15 mouse cellular contexts compared by ENCODE assay signal in genomic region chr10:64588116-64588515, GRCm38 (mm10).
DNase-seq lines count a peak whose midpoint lies in the region; ATAC-seq and TF ChIP-seq lines count a peak whose summit lies in the region.
"Had no signal": no experiment of that assay in that cellular context is flagged by ENCODE, and none has a peak within 500 bp of the region (broad histone marks: within the 10 kb centered on the region; RNA-seq: fewer than 3 reads in every experiment).

No protein-coding gene starts in this region.

- H3K27ac ChIP-seq in lung, embryonic 14.5 days (ENCODE audit: low read depth) = no peak overlapping the region
- H3K27ac ChIP-seq in midbrain, embryonic 11.5 days (ENCODE audit: low read depth, low read length) = no peak overlapping the region
- H3K27ac ChIP-seq: embryonic facial prominence, embryonic 12.5 days; forebrain, embryonic 15.5 days; heart, embryonic 10.5 days; hindbrain, embryonic 13.5 days; lung, embryonic 15.5 days had no signal

- no peaks in the 10 kb centered on the region for H3K36me3 ChIP-seq in lung, embryonic 14.5 days (ENCODE audit: insufficient read depth)
- no peaks in the 10 kb centered on the region for H3K36me3 ChIP-seq in midbrain, embryonic 11.5 days (ENCODE audit: control insufficient read depth, insufficient read depth, low read length)
- H3K36me3 ChIP-seq: embryonic facial prominence, embryonic 12.5 days; forebrain, embryonic 15.5 days; heart, embryonic 10.5 days; hindbrain, embryonic 13.5 days; lung, embryonic 15.5 days had no signal

- 80% methylated on average over 2 of the region's 2 CpGs for WGBS in lung, embryonic 14.5 days
- WGBS in midbrain, embryonic 11.5 days = 90% methylated on average over 2 of the region's 2 CpGs

- H3K4me2 ChIP-seq in lung, embryonic 14.5 days = no peak overlapping the region
- no peak overlapping the region for H3K4me2 ChIP-seq in midbrain, embryonic 11.5 days
- H3K4me2 ChIP-seq: embryonic facial prominence, embryonic 12.5 days; forebrain, embryonic 15.5 days; hindbrain, embryonic 13.5 days; lung, embryonic 15.5 days had no signal

- no peak overlapping the region for H3K9ac ChIP-seq in lung, embryonic 14.5 days
- H3K9ac ChIP-seq in midbrain, embryonic 11.5 days (ENCODE audit: low read length) = no peak overlapping the region
- H3K9ac ChIP-seq: embryonic facial prominence, embryonic 12.5 days; forebrain, embryonic 15.5 days; hindbrain, embryonic 13.5 days; lung, embryonic 15.5 days had no signal

- intact Hi-C loops in left cerebral cortex, postnatal 10 days (cut with DNase I) = no loop called here

- H3K4me1 ChIP-seq in lung, embryonic 14.5 days (ENCODE audit: insufficient read depth) = no peaks in the 10 kb centered on the region
- H3K4me1 ChIP-seq in midbrain, embryonic 11.5 days (ENCODE audit: control insufficient read depth, insufficient read depth, low read length) = no peaks in the 10 kb centered on the region
- H3K4me1 ChIP-seq: embryonic facial prominence, embryonic 12.5 days; forebrain, embryonic 15.5 days; heart, embryonic 10.5 days; hindbrain, embryonic 13.5 days; lung, embryonic 15.5 days had no signal

- H3K4me3 ChIP-seq in lung, embryonic 14.5 days (ENCODE audit: low read depth, low read length) = no peak overlapping the region
- no peak overlapping the region for H3K4me3 ChIP-seq in midbrain, embryonic 11.5 days (ENCODE audit: low read depth, low read length)
- H3K4me3 ChIP-seq: embryonic facial prominence, embryonic 12.5 days; forebrain, embryonic 15.5 days; heart, embryonic 10.5 days; hindbrain, embryonic 13.5 days; lung, embryonic 15.5 days had no signal

- TF ChIP-seq CTCF in lung, embryonic 14.5 days (IDR thresholded peaks at IDR 0.05; ENCODE audit: low read depth) = no peak

- H3K9me3 ChIP-seq in lung, embryonic 14.5 days (ENCODE audit: low read depth, low read length) = no peaks in the 10 kb centered on the region
- H3K9me3 ChIP-seq in midbrain, embryonic 11.5 days (ENCODE audit: control insufficient read depth, low read length) = no peaks in the 10 kb centered on the region
- H3K9me3 ChIP-seq: embryonic facial prominence, embryonic 12.5 days; forebrain, embryonic 15.5 days; heart, embryonic 10.5 days; hindbrain, embryonic 13.5 days; lung, embryonic 15.5 days had no signal

- DNase-seq in lung, embryonic 14.5 days = peak; percentile 1
- no peak for DNase-seq in lung, postnatal 10 days
- DNase-seq in frontal cortex, postnatal 36 days (ENCODE audit: low spot score in 2 of 2) = peak; percentile 58 to 83
- DNase-seq in left cerebral cortex, postnatal 10 days (ENCODE audit: extremely low spot score in 1 of 2, low spot score in 2 of 2) = peak; percentile 19 to 35
- peak; percentile 78 for DNase-seq in telencephalon, adult 2 months (ENCODE audit: low read depth, low spot score)
- no peak for DNase-seq in B cell, adult 2 months
- DNase-seq in heart, adult 8-10 months (ENCODE audit: low spot score) = no peak
- no peak for DNase-seq in midbrain, embryonic 11.5 days (ENCODE audit: low spot score, missing footprints)
- DNase-seq: kidney, adult 8-10 months had no signal

- no peaks in the 10 kb centered on the region for H3K27me3 ChIP-seq in lung, embryonic 14.5 days (ENCODE audit: insufficient read depth, low read length)
- H3K27me3 ChIP-seq in midbrain, embryonic 11.5 days (ENCODE audit: control insufficient read depth, insufficient read depth, low read length) = no peaks in the 10 kb centered on the region
- H3K27me3 ChIP-seq: embryonic facial prominence, embryonic 12.5 days; forebrain, embryonic 15.5 days; hindbrain, embryonic 13.5 days; lung, embryonic 15.5 days had no signal

- no peak for ATAC-seq in lung, embryonic 14.5 days (ENCODE audit: insufficient read depth)
- ATAC-seq in midbrain, embryonic 11.5 days (ENCODE audit: low FRiP score) = no peak
- ATAC-seq: activated CD4-positive, CD25-positive, alpha-beta regulatory T cell, adult 4 months; forebrain, embryonic 15.5 days had no signal

Comparison
In these comparisons a context has a peak if more than half of its experiments do, and no peak if none do; other contexts are left out.
1. DNase-seq: peak in lung, embryonic 14.5 days (single experiment), frontal cortex, postnatal 36 days (2 of 2), left cerebral cortex, postnatal 10 days (2 of 2) and telencephalon, adult 2 months (single experiment); none in lung, postnatal 10 days (single experiment), B cell, adult 2 months (0 of 2), heart, adult 8-10 months (single experiment) and midbrain, embryonic 11.5 days (single experiment).